Mouse (Mus musculus): ENCODE data around the gene Hmgb2. TPM values are rescaled to one million over a fixed set of nuclear protein-coding genes. Genes with fewer than 3 reads are reported as not detected.

Hmgb2 gene
- polyA plus RNA-seq, 1 experiment = 46.5 TPM

- TF ChIP-seq GATA1 (IDR thresholded peaks at IDR 0.05; ENCODE audit: low read length) = no peak
- no peak for TF ChIP-seq TAL1 (IDR thresholded peaks at IDR 0.05; ENCODE audit: low read length)
- Histone ChIP-seq H3K4me1 (ENCODE audit: control insufficient read depth) (no peaks in the 10 kb centered on the region), H3K36me3 (ENCODE audit: control insufficient read depth) (peaks cover 4% of the 10 kb centered on the region), H3K9me3 (ENCODE audit: control insufficient read depth, low read length) (no peaks in the 10 kb centered on the region), H3K4me3 (replicated peaks) (no peak overlapping the region), H3K27me3 (ENCODE audit: control insufficient read depth) (no peaks in the 10 kb centered on the region)
Observed at GRCm38 (mm10) chr8:57540110-57540838, 28.6 kb downstream of the Hmgb2 start.

DNA sequence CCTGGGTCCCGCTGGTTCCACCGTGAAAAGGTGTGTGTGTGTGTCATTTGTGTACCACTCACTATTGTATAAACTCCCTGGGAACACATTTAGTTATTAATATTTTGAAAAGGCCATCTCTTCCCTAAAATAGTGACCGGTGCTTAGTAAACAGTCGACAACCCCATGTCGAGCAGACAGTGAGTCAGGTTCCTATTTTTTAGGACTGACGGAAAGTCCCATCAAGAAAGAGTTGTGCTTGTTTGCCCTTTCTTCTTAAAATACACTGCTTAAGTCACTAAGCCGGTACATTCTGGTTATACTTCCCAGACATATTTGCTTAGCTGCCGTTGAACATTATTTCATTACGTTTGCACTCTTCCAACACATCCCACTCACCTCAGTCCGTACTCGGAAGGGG lies 29.2 kb downstream of the Hmgb2 start:
- Histone ChIP-seq H3K4me1 (ENCODE audit: control insufficient read depth) (no peaks in the 10 kb centered on the region), H3K36me3 (ENCODE audit: control insufficient read depth) (peaks cover 3% of the 10 kb centered on the region), H3K4me3 (replicated peaks) (no peak overlapping the region), H3K27me3 (ENCODE audit: control insufficient read depth) (no peaks in the 10 kb centered on the region), H3K9me3 (ENCODE audit: control insufficient read depth, low read length) (no peaks in the 10 kb centered on the region)
- TF ChIP-seq TAL1 (IDR thresholded peaks at IDR 0.05; ENCODE audit: low read length) = no peak
- TF ChIP-seq GATA1 (IDR thresholded peaks at IDR 0.05; ENCODE audit: low read length) = no peak

- Histone ChIP-seq H3K4me1 (ENCODE audit: control insufficient read depth) (no peaks in the 10 kb centered on the region), H3K36me3 (ENCODE audit: control insufficient read depth) (no peaks in the 10 kb centered on the region; the same call in 1 of the 2 replicates), H3K27me3 (ENCODE audit: control insufficient read depth) (no peaks in the 10 kb centered on the region)
Observed at GRCm38 (mm10) chr8:57541405-57541804, 29.7 kb downstream of the Hmgb2 start.

GRCm38 (mm10) chr8:57546401-57546800 lies 34.7 kb downstream of the Hmgb2 start:
- Histone ChIP-seq H3K9me3 (ENCODE audit: control insufficient read depth, low read length) (no peaks in the 10 kb centered on the region), H3K36me3 (ENCODE audit: control insufficient read depth) (no peaks in the 10 kb centered on the region), H3K27me3 (ENCODE audit: control insufficient read depth) (no peaks in the 10 kb centered on the region), H3K4me3 (replicated peaks) (no peak overlapping the region), H3K4me1 (ENCODE audit: control insufficient read depth) (no peaks in the 10 kb centered on the region)
- TF ChIP-seq TAL1 (IDR thresholded peaks at IDR 0.05; ENCODE audit: low read length) = no peak
- no peak for TF ChIP-seq GATA1 (IDR thresholded peaks at IDR 0.05; ENCODE audit: low read length)

More at GRCm38 (mm10) chr8:57541405-57541804, 29.7 kb downstream of the Hmgb2 start:
- no peak overlapping the region for H3K4me3 ChIP-seq (replicated peaks)
- no peaks in the 10 kb centered on the region for H3K9me3 ChIP-seq (ENCODE audit: control insufficient read depth, low read length)
- TF ChIP-seq TAL1 (IDR thresholded peaks at IDR 0.05; ENCODE audit: low read length) = no peak

DNA sequence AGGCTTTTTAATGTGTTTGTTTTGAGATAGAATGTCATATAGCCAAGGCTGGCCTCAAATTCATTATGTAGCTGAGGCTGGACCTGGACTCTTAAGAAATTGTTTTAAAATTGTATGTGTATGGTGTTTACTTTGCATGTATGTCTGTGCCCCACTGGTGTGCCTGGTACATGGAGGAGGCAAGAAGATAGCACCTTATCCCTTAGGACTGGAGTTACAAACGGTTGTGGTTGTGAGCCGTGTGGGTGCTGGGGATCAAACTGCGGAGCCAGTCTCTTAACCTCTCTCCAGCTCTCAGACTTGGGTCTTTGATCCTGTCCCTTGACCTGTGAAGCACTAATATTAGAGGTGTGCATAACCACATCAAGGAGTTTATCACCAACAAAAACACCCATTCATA lies 35.1 kb downstream of the Hmgb2 start:
- Histone ChIP-seq H3K9me3 (ENCODE audit: control insufficient read depth, low read length) (no peaks in the 10 kb centered on the region), H3K4me3 (replicated peaks) (no peak overlapping the region), H3K36me3 (ENCODE audit: control insufficient read depth) (no peaks in the 10 kb centered on the region), H3K27me3 (ENCODE audit: control insufficient read depth) (no peaks in the 10 kb centered on the region), H3K4me1 (ENCODE audit: control insufficient read depth) (no peaks in the 10 kb centered on the region)
- TF ChIP-seq GATA1 (IDR thresholded peaks at IDR 0.05; ENCODE audit: low read length) (no peak), TAL1 (IDR thresholded peaks at IDR 0.05; ENCODE audit: low read length) (no peak)

GRCm38 (mm10) chr8:57547581-57547980 lies 35.9 kb downstream of the Hmgb2 start:
- H3K36me3 ChIP-seq (ENCODE audit: control insufficient read depth) = no peaks in the 10 kb centered on the region
- H3K4me1 ChIP-seq (ENCODE audit: control insufficient read depth) = no peaks in the 10 kb centered on the region
- no peak overlapping the region for H3K4me3 ChIP-seq (replicated peaks)
- no peaks in the 10 kb centered on the region for H3K9me3 ChIP-seq (ENCODE audit: control insufficient read depth, low read length)
- H3K27me3 ChIP-seq (ENCODE audit: control insufficient read depth) = no peaks in the 10 kb centered on the region
- TF ChIP-seq GATA1 (IDR thresholded peaks at IDR 0.05; ENCODE audit: low read length) (no peak), TAL1 (IDR thresholded peaks at IDR 0.05; ENCODE audit: low read length) (no peak)

DNA sequence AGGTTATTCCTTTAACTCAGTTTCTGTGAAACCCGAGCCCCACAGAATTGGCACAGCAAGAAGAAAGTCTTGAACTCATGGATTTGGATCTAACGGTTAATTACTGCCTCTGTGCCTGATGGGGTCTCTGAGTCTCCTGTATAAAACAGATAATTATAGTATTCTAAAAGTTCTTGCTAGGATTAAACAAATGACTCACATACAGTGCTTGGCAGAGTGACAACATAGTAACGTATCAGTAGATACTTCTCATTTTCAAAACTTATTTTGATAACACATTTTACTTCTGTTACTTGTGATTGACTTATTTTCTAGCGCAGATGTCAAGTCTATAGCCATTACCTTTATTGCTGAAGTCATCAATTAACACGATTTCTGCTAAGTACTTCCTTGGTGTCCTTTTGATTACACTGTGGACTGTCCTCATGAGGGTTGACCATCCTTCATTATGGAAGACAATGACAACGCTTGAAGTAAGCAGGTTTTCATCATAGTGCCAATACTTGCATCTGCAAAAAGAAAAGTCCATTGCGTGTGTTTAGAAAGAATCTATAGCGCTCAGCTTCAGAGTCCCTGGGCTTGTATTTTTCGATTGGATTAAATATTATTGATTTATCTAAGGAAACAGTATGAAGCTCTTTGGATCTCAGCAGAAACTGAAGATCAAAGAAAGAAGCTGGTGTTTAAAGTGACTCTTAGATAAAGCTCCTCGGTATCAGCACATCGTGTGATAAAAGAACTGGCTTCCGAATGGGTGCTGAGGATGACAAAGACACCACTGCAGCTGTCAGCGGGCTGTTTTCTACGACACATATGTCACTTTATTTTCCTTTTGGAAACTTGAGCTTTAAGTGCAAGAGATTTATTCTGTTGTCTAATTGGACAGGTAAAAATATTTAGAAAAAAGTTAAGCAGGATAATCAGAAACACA lies 40.7 kb downstream of the Hmgb2 start:
- no peak overlapping the region for H3K4me3 ChIP-seq (replicated peaks)
- no peaks in the 10 kb centered on the region for H3K9me3 ChIP-seq (ENCODE audit: control insufficient read depth, low read length)
- H3K36me3 ChIP-seq (ENCODE audit: control insufficient read depth) = no peaks in the 10 kb centered on the region
- TF ChIP-seq GATA1 (IDR thresholded peaks at IDR 0.05; ENCODE audit: low read length) = no peak
- H3K4me1 ChIP-seq (ENCODE audit: control insufficient read depth) = no peaks in the 10 kb centered on the region
- H3K27me3 ChIP-seq (ENCODE audit: control insufficient read depth) = no peaks in the 10 kb centered on the region

DNA sequence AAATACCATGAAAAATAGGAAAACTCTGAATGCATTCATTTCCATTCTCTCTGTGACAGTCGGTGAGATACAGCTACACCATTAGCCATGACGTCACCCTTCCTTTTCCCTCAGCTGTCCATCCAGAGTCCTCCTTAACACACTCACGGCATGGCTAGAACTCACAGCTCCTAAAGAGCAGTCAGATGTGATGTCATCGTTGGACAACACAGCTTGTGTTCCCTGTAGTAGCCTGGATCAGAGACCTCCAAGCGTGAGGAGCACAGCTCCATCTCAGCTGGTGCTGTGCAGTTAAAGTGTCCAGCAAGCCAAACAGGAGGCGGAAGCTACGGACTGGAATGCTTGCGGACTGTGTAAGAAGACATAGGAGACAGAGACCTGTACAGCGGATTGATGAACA lies 49.2 kb downstream of the Hmgb2 start:
- TF ChIP-seq TAL1 (IDR thresholded peaks at IDR 0.05; ENCODE audit: low read length) (no peak), GATA1 (IDR thresholded peaks at IDR 0.05; ENCODE audit: low read length) (no peak)
- no peaks in the 10 kb centered on the region for H3K9me3 ChIP-seq (ENCODE audit: control insufficient read depth, low read length)
- H3K27me3 ChIP-seq (ENCODE audit: control insufficient read depth) = no peaks in the 10 kb centered on the region
- H3K36me3 ChIP-seq (ENCODE audit: control insufficient read depth) = no peaks in the 10 kb centered on the region
- no peak overlapping the region for H3K4me3 ChIP-seq (replicated peaks)
- H3K4me1 ChIP-seq (ENCODE audit: control insufficient read depth) = no peaks in the 10 kb centered on the region

DNA sequence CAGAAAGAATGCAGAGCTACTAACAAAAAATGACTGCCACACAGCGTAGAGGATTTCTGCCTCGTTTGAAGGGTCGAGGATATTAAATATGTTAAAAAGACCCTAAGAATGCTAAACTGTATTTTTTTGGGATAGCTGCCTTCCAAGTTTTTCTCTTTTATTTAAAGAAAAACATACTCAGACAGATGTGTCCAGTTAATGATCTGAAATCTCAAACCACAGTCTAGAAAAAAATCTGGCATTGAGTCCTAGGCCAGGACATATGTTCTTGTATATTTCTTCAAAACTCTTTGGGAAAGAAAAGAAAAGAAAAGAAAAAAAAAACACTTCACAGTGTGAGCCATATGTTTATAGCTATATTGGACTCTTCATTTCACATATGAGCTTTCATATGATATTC lies 51.0 kb downstream of the Hmgb2 start:
- Histone ChIP-seq H3K36me3 (ENCODE audit: control insufficient read depth) (no peaks in the 10 kb centered on the region), H3K9me3 (ENCODE audit: control insufficient read depth, low read length) (no peaks in the 10 kb centered on the region)

More for the DNA sequence above, 51.0 kb downstream of the Hmgb2 start:
- H3K27me3 ChIP-seq (ENCODE audit: control insufficient read depth) = no peaks in the 10 kb centered on the region
- TF ChIP-seq GATA1 (IDR thresholded peaks at IDR 0.05; ENCODE audit: low read length) = no peak
- no peak for TF ChIP-seq TAL1 (IDR thresholded peaks at IDR 0.05; ENCODE audit: low read length)
- no peak overlapping the region for H3K4me3 ChIP-seq (replicated peaks)
- H3K4me1 ChIP-seq (ENCODE audit: control insufficient read depth) = no peaks in the 10 kb centered on the region

Measured in erythroblast, embryonic 14.5 days (primary cell).